Mouse (Mus musculus) liver, adult 2 months (tissue): ENCODE results near the gene Psmc3ip. TPM values are rescaled to one million over a fixed set of nuclear protein-coding genes. Genes with fewer than 3 reads are reported as not detected.

Experiments
- DNase-seq: peaks from one replicate; pipeline ENCODE4 v3.0.0-alpha.2; 2011; ENCODE audit warnings: low read depth, low spot score; ENCODE audit errors: extremely low read depth
- H3K27ac ChIP-seq: fragments of 200-500 bp; replicated peaks from 2 replicates; pipeline ENCODE4 v1.5.1; 2012; ENCODE audit warnings: low read depth, mild to moderate bottlenecking, control low read depth, inconsistent platforms, low read length; ENCODE audit not compliant: insufficient read depth
- H3K27me3 ChIP-seq: fragments of 200-500 bp; 2 replicates; pipeline ENCODE4 v1.6.1; 2012; ENCODE audit warnings: mild to moderate bottlenecking, moderate library complexity, low read length, inconsistent platforms; ENCODE audit not compliant: control insufficient read depth, insufficient read depth
- H3K36me3 ChIP-seq: fragments of 200-500 bp; 2 replicates; pipeline ENCODE4 v1.6.1; 2012; ENCODE audit warnings: low read length, inconsistent platforms; ENCODE audit not compliant: control insufficient read depth, insufficient read depth
- H3K4me1 ChIP-seq: fragments of 200-500 bp; 2 replicates; pipeline ENCODE4 v1.6.1; 2011; ENCODE audit warnings: low read length; ENCODE audit not compliant: control insufficient read depth, insufficient read depth
- H3K4me3 ChIP-seq: fragments of 200-500 bp; 2 replicates; pipeline ENCODE4 v1.5.1; 2011; ENCODE audit warnings: low read depth, mild to moderate bottlenecking, control low read depth, low read length, moderate library complexity; ENCODE audit not compliant: insufficient read depth
- H3K79me2 ChIP-seq: fragments of 200-500 bp; 2 replicates; pipeline ENCODE4 v1.6.1; 2012; ENCODE audit warnings: inconsistent platforms, mild to moderate bottlenecking, low read length, moderate library complexity; ENCODE audit not compliant: control insufficient read depth, insufficient read depth
- H3K9ac ChIP-seq: fragments of 200-500 bp; 2 replicates; pipeline ENCODE4 v1.6.1; 2012; ENCODE audit warnings: low read depth, mild to moderate bottlenecking, control low read depth, inconsistent platforms, low read length
- CTCF ChIP-seq: fragments of 200-500 bp; IDR thresholded peaks from 2 replicates; pipeline ENCODE4 v1.5.1; 2011; ENCODE audit warnings: low read depth, low read length, control low read depth
- POLR2A ChIP-seq: fragments of 200-500 bp; IDR thresholded peaks from 2 replicates; pipeline ENCODE4 v1.6.1; 2011; ENCODE audit warnings: low read length, control low read depth; ENCODE audit not compliant: insufficient read depth; ENCODE audit errors: extremely low read depth
- WGBS: fragments of 180-500 bp; shearing (Covaris S2); methylation state at CpG from one replicate; pipeline ENCODE4 v1.1.7; 2018; 5-methylcytosine and 5-hydroxymethylcytosine counted together
- polyA plus RNA-seq: library from polyadenylated mRNA; depleted of rRNA; stranded (reverse); fragments of >200 nt; gene quantifications from 2 replicates; pipeline ENCODE4 v1.2.3, GENCODE M21; 2012
- total RNA-seq: library from RNA; depleted of rRNA; stranded (reverse); fragments of >200 nt; gene quantifications from 2 replicates; pipeline ENCODE4 v1.2.3, GENCODE M21; 2014

The Psmc3ip gene
- total and polyA plus RNA-seq, 2 experiments: 0.39 to 0.55 TPM

- peak; percentile 86 for DNase-seq
- Histone ChIP-seq H3K4me3 (peak within 1 kb of the TSS; percentile 85), H3K4me1 (peaks cover 12% of the 10 kb centered on the region), H3K27ac (peak within 1 kb of the TSS; percentile 59), H3K36me3 (no peaks in the 10 kb centered on the region), H3K27me3 (no peaks in the 10 kb centered on the region), H3K9ac (peak within 1 kb of the TSS; percentile 86), H3K79me2 (no peaks in the 10 kb centered on the region)
- TF ChIP-seq CTCF (no peak), POLR2A (0 out of 2 replicates have a peak, but pooled peaks have one; percentile 29)
- WGBS: 4% methylated on average over 35 of the region's 35 CpGs
Observed at GRCm38 (mm10) chr11:101069391-101070188, 25.6 kb downstream of the Psmc3ip start, which contains the start of gene Naglu. TSS of gene Naglu (plus strand) at chr11:101070012.

- DNase-seq: peak; percentile 63
- H3K79me2 ChIP-seq: no peaks in the 10 kb centered on the region
- H3K9ac ChIP-seq: peak overlapping the region; percentile 54; the same call in 1 of the 2 replicates
- H3K27me3 ChIP-seq: no peaks in the 10 kb centered on the region
- H3K36me3 ChIP-seq: no peaks in the 10 kb centered on the region
- TF ChIP-seq CTCF: peak; percentile 96
- TF ChIP-seq POLR2A: no peak
- peak overlapping the region; percentile 36 for H3K27ac ChIP-seq
- peak overlapping the region; percentile 10; the same call in 1 of the 2 replicates for H3K4me3 ChIP-seq
- WGBS: 12% methylated on average over 18 of the region's 18 CpGs
- peaks cover 32% of the 10 kb centered on the region for H3K4me1 ChIP-seq
Observed at GRCm38 (mm10) chr11:101066549-101067412, 28.5 kb downstream of the Psmc3ip start.

- H3K79me2 ChIP-seq: no peaks in the 10 kb centered on the region
- H3K4me3 ChIP-seq: no peak overlapping the region
- peaks cover 31% of the 10 kb centered on the region for H3K4me1 ChIP-seq
- peak; percentile 34 for DNase-seq
- no peak for TF ChIP-seq CTCF
- no peak for TF ChIP-seq POLR2A
- H3K27me3 ChIP-seq: no peaks in the 10 kb centered on the region
- H3K9ac ChIP-seq: no peak overlapping the region
- 70% methylated on average over 9 of the region's 9 CpGs for WGBS
- peak overlapping the region; percentile 42 for H3K27ac ChIP-seq
- H3K36me3 ChIP-seq: no peaks in the 10 kb centered on the region
Observed at GRCm38 (mm10) chr11:101065002-101065401, 30.2 kb downstream of the Psmc3ip start.

GRCm38 (mm10) chr11:101064462-101064861, 30.8 kb downstream of the Psmc3ip start:
- H3K27me3 ChIP-seq: no peaks in the 10 kb centered on the region
- WGBS: 66% methylated on average over 4 of the region's 4 CpGs
- peak overlapping the region; percentile 84 for H3K27ac ChIP-seq
- no peak for TF ChIP-seq POLR2A
- TF ChIP-seq CTCF: no peak
- H3K4me1 ChIP-seq: peaks cover 31% of the 10 kb centered on the region
- no peaks in the 10 kb centered on the region for H3K36me3 ChIP-seq
- H3K9ac ChIP-seq: no peak overlapping the region
- DNase-seq: no peak
- no peak overlapping the region for H3K4me3 ChIP-seq
- H3K79me2 ChIP-seq: no peaks in the 10 kb centered on the region

GRCm38 (mm10) chr11:101063676-101064327, 31.4 kb downstream of the Psmc3ip start:
- H3K4me3 ChIP-seq: no peak overlapping the region
- peak overlapping the region; percentile 37 for H3K9ac ChIP-seq
- no peaks in the 10 kb centered on the region for H3K79me2 ChIP-seq
- peaks cover 30% of the 10 kb centered on the region for H3K4me1 ChIP-seq
- no peak for DNase-seq
- H3K36me3 ChIP-seq: no peaks in the 10 kb centered on the region
- 4% methylated on average over 12 of the region's 12 CpGs for whole genome bisulfite sequencing
- H3K27me3 ChIP-seq: no peaks in the 10 kb centered on the region
- no peak for TF ChIP-seq CTCF
- TF ChIP-seq POLR2A: no peak
- H3K27ac ChIP-seq: peak overlapping the region; percentile 84
